13 mouse cellular contexts compared by ENCODE assay signal in genomic region chr7:29265636-29266035, GRCm38 (mm10).
"Had no signal": no experiment of that assay in that cellular context is flagged by ENCODE, and none has a peak within 500 bp of the region (broad histone marks: within the 10 kb centered on the region; RNA-seq: fewer than 3 reads in every experiment).

No protein-coding gene starts in this region.

- H3K9ac ChIP-seq: limb, embryonic 15.5 days; liver, embryonic 12.5 days; lung, embryonic 14.5 days; neural tube, embryonic 15.5 days; stomach, embryonic 15.5 days had no signal

- H3K4me2 ChIP-seq: limb, embryonic 15.5 days; liver, embryonic 12.5 days; lung, embryonic 14.5 days; neural tube, embryonic 15.5 days; stomach, embryonic 15.5 days had no signal

- H3K36me3 ChIP-seq: limb, embryonic 15.5 days; liver, embryonic 12.5 days; midbrain, embryonic 10.5 days; neural tube, embryonic 15.5 days; stomach, embryonic 15.5 days had no signal

- H3K27ac ChIP-seq: hindbrain, postnatal 0 days; left cerebral cortex, adult 2 months; limb, embryonic 15.5 days; liver, embryonic 12.5 days; midbrain, embryonic 10.5 days; neural tube, embryonic 15.5 days; stomach, embryonic 15.5 days had no signal

- H3K4me3 ChIP-seq: left cerebral cortex, adult 2 months; limb, embryonic 15.5 days; liver, embryonic 12.5 days; midbrain, embryonic 10.5 days; myocyte; neural tube, embryonic 15.5 days; stomach, embryonic 15.5 days had no signal

- H3K9me3 ChIP-seq: limb, embryonic 15.5 days; liver, embryonic 12.5 days; midbrain, embryonic 10.5 days; neural tube, embryonic 15.5 days; stomach, embryonic 15.5 days had no signal

- H3K27me3 ChIP-seq: limb, embryonic 15.5 days; liver, embryonic 12.5 days; neural tube, embryonic 15.5 days; stomach, embryonic 15.5 days had no signal

- DNase-seq: lung, embryonic 14.5 days; lung, postnatal 10 days; lung, postnatal 4 days; midbrain, embryonic 14.5 days; thymus, postnatal 4 days had no signal

- H3K4me1 ChIP-seq: liver, embryonic 12.5 days; midbrain, embryonic 10.5 days; neural tube, embryonic 15.5 days had no signal

- ATAC-seq: hindbrain, postnatal 0 days; liver, embryonic 12.5 days had no signal
